Mouse (Mus musculus) liver, embryonic 13.5 days (tissue): ENCODE results near the gene Supt20. TPM values are rescaled to one million over a fixed set of nuclear protein-coding genes. Genes with fewer than 3 reads are reported as not detected.

Experiments
- ATAC-seq: fragments of 200-750 bp; cut with Nextera tagmentation; 2 replicates; pipeline ENCODE4 v1.8.0; 2017; ENCODE audit warnings: low read depth, mild to moderate bottlenecking, moderate number of reproducible peaks, moderate library complexity
- DNase-seq: peaks from one replicate; pipeline ENCODE4 v3.0.0; 2022
- H3K27ac ChIP-seq: fragments of 300-500 bp; sonication (generic); 2 replicates; pipeline ENCODE4 v1.5.1; 2015; ENCODE audit warnings: moderate library complexity, mild to moderate bottlenecking, inconsistent platforms
- H3K27me3 ChIP-seq: fragments of 300-500 bp; sonication (generic); 2 replicates; pipeline ENCODE4 v1.6.1; 2015; ENCODE audit warnings: mild to moderate bottlenecking, inconsistent platforms
- H3K36me3 ChIP-seq: fragments of 300-500 bp; sonication (generic); 2 replicates; pipeline ENCODE4 v1.6.1; 2015; ENCODE audit warnings: mild to moderate bottlenecking, inconsistent platforms
- H3K4me1 ChIP-seq: fragments of 300-500 bp; sonication (generic); replicated peaks from 2 replicates; pipeline ENCODE4 v1.6.1; 2015; ENCODE audit warnings: inconsistent platforms
- H3K4me2 ChIP-seq: fragments of 300-500 bp; sonication (generic); 2 replicates; pipeline ENCODE4 v1.6.1; 2015; ENCODE audit warnings: inconsistent platforms, mild to moderate bottlenecking, moderate library complexity
- H3K4me3 ChIP-seq: fragments of 300-500 bp; sonication (generic); replicated peaks from 2 replicates; pipeline ENCODE4 v1.5.1; 2015; ENCODE audit warnings: mild to moderate bottlenecking, inconsistent platforms
- H3K9ac ChIP-seq: fragments of 300-500 bp; sonication (generic); 2 replicates; pipeline ENCODE4 v1.6.1; 2015; ENCODE audit warnings: mild to moderate bottlenecking, inconsistent platforms
- H3K9me3 ChIP-seq: fragments of 300-500 bp; sonication (generic); replicated peaks from 2 replicates; pipeline ENCODE4 v1.6.1; 2016; ENCODE audit warnings: inconsistent platforms
- WGBS: fragments of 180-500 bp; shearing (Covaris S2); methylation state at CpG from one replicate; pipeline ENCODE4 v1.1.7; 2015; ENCODE audit not compliant: insufficient replicate concordance; 5-methylcytosine and 5-hydroxymethylcytosine counted together
- polyA plus RNA-seq: library from polyadenylated mRNA; unstranded; fragments of >200 nt; fragmentation: Nextera tagmentation; extraction: Ambion mirVana; gene quantifications from 2 replicates; pipeline ENCODE4 v1.2.1, GENCODE M21; 2015

The Supt20 gene
- polyA plus RNA-seq, 1 experiment from 2014 or later = 33.1 TPM

GRCm38 (mm10) chr3:54734411-54735246, 42.0 kb downstream of the Supt20 start:
- peak overlapping the region; percentile 98 for H3K4me2 ChIP-seq
- under 1% methylated on average over 77 of the region's 84 CpGs for WGBS
- peak overlapping the region; percentile 95 for H3K9ac ChIP-seq
- peaks cover 43% of the 10 kb centered on the region for H3K4me1 ChIP-seq
- peaks cover 61% of the 10 kb centered on the region for H3K36me3 ChIP-seq
- ATAC-seq (peak; percentile 92), DNase-seq (peak; percentile 87)
- no peaks in the 10 kb centered on the region for H3K9me3 ChIP-seq
- peak overlapping the region; percentile 99 for H3K27ac ChIP-seq
- H3K4me3 ChIP-seq = peak overlapping the region; percentile 91
- H3K27me3 ChIP-seq = no peaks in the 10 kb centered on the region

- under 1% methylated on average over 55 of the region's 65 CpGs for WGBS
- H3K9me3 ChIP-seq = no peaks in the 10 kb centered on the region
- peak within 1 kb of the TSS; percentile 91 for H3K4me3 ChIP-seq
- peak within 1 kb of the TSS; percentile 99 for H3K27ac ChIP-seq
- peaks cover 43% of the 10 kb centered on the region for H3K4me1 ChIP-seq
- H3K4me2 ChIP-seq = peak within 1 kb of the TSS; percentile 98
- ATAC-seq (peak; percentile 86), DNase-seq (peak; percentile 83)
- H3K9ac ChIP-seq = peak within 1 kb of the TSS; percentile 95
- H3K27me3 ChIP-seq = no peaks in the 10 kb centered on the region
- peaks cover 58% of the 10 kb centered on the region for H3K36me3 ChIP-seq
Observed at GRCm38 (mm10) chr3:54735247-54736046, 42.8 kb downstream of the Supt20 start, which contains the start of the genes Exosc8 and Alg5. Exosc8 (minus strand) TSS chr3:54735393. Alg5 (plus strand) TSS chr3:54735539.

GRCm38 (mm10) chr3:54736101-54736927, 43.7 kb downstream of the Supt20 start:
- peak overlapping the region; percentile 95 for H3K9ac ChIP-seq
- H3K27ac ChIP-seq = peak overlapping the region; percentile 99
- peaks cover 57% of the 10 kb centered on the region for H3K36me3 ChIP-seq
- H3K4me1 ChIP-seq = peaks cover 43% of the 10 kb centered on the region
- no peak for ATAC-seq
- no peaks in the 10 kb centered on the region for H3K27me3 ChIP-seq
- 44% methylated on average over 18 of the region's 18 CpGs for WGBS
- H3K4me3 ChIP-seq = peak overlapping the region; percentile 91
- H3K4me2 ChIP-seq = peak overlapping the region; percentile 98
- no peak for DNase-seq
- H3K9me3 ChIP-seq = no peaks in the 10 kb centered on the region

- Histone ChIP-seq H3K27me3 (no peaks in the 10 kb centered on the region), H3K4me2 (no peak overlapping the region), H3K36me3 (peaks cover 58% of the 10 kb centered on the region), H3K4me3 (no peak overlapping the region), H3K4me1 (peaks cover 35% of the 10 kb centered on the region), H3K9me3 (no peaks in the 10 kb centered on the region), H3K9ac (no peak overlapping the region), H3K27ac (no peak overlapping the region)
- DNase-seq (no peak), ATAC-seq (no peak)
- 85% methylated on average over 8 of the region's 8 CpGs for WGBS
Observed at GRCm38 (mm10) chr3:54737317-54737716, 44.7 kb downstream of the Supt20 start.

GRCm38 (mm10) chr3:54741965-54742364, 49.4 kb downstream of the Supt20 start:
- WGBS = 90% methylated on average over 11 of the region's 11 CpGs
- Histone ChIP-seq H3K9me3 (no peaks in the 10 kb centered on the region), H3K4me1 (peaks cover 4% of the 10 kb centered on the region; the same call in 1 of the 2 replicates), H3K9ac (no peak overlapping the region), H3K4me3 (no peak overlapping the region), H3K4me2 (no peak overlapping the region), H3K27me3 (no peaks in the 10 kb centered on the region), H3K27ac (no peak overlapping the region), H3K36me3 (peaks cover 92% of the 10 kb centered on the region)
- DNase-seq (no peak), ATAC-seq (no peak)

GRCm38 (mm10) chr3:54745799-54746198, 53.2 kb downstream of the Supt20 start:
- Histone ChIP-seq H3K4me3 (no peak overlapping the region), H3K27me3 (no peaks in the 10 kb centered on the region), H3K4me2 (no peak overlapping the region), H3K4me1 (no peaks in the 10 kb centered on the region), H3K9me3 (no peaks in the 10 kb centered on the region), H3K27ac (no peak overlapping the region), H3K36me3 (peaks cover 96% of the 10 kb centered on the region), H3K9ac (no peak overlapping the region)
- ATAC-seq (no peak), DNase-seq (no peak)
- 64% methylated on average over 5 of the region's 5 CpGs for WGBS

GRCm38 (mm10) chr3:54753411-54753810, 60.8 kb downstream of the Supt20 start:
- no peak overlapping the region for H3K4me3 ChIP-seq
- H3K27ac ChIP-seq = no peak overlapping the region
- ATAC-seq (no peak), DNase-seq (no peak)
- H3K27me3 ChIP-seq = peaks cover 41% of the 10 kb centered on the region
- H3K9me3 ChIP-seq = no peaks in the 10 kb centered on the region
- no peak overlapping the region for H3K4me2 ChIP-seq
- peaks cover 29% of the 10 kb centered on the region for H3K36me3 ChIP-seq
- H3K9ac ChIP-seq = no peak overlapping the region
- H3K4me1 ChIP-seq = peaks cover 3% of the 10 kb centered on the region; the same call in 1 of the 2 replicates
- 60% methylated on average over 4 of the region's 4 CpGs for WGBS

GRCm38 (mm10) chr3:54755145-54756041, 62.8 kb downstream of the Supt20 start, which contains the start of gene Smad9:
Smad9 (plus strand) TSS chr3:54755582.
- Histone ChIP-seq H3K36me3 (peaks cover 11% of the 10 kb centered on the region), H3K27me3 (peaks cover 41% of the 10 kb centered on the region), H3K27ac (no peak within 1 kb of the TSS), H3K9ac (peak within 1 kb of the TSS; percentile 33; the same call in 1 of the 2 replicates), H3K4me2 (peak within 1 kb of the TSS; percentile 72), H3K9me3 (no peaks in the 10 kb centered on the region), H3K4me3 (peak within 1 kb of the TSS; percentile 56), H3K4me1 (peaks cover 3% of the 10 kb centered on the region; the same call in 1 of the 2 replicates)
- peak; percentile 45 for ATAC-seq
- WGBS = 2% methylated on average over 61 of the region's 66 CpGs
- no peak for DNase-seq

GRCm38 (mm10) chr3:54756058-54756457, 63.5 kb downstream of the Supt20 start:
- Histone ChIP-seq H3K27ac (no peak overlapping the region), H3K4me3 (peak overlapping the region; percentile 56), H3K9ac (peak overlapping the region; percentile 33; the same call in 1 of the 2 replicates), H3K4me2 (peak overlapping the region; percentile 72), H3K4me1 (peaks cover 6% of the 10 kb centered on the region; the same call in 1 of the 2 replicates), H3K9me3 (no peaks in the 10 kb centered on the region), H3K36me3 (peaks cover 5% of the 10 kb centered on the region; the same call in 1 of the 2 replicates), H3K27me3 (peaks cover 41% of the 10 kb centered on the region)
- DNase-seq (no peak), ATAC-seq (no peak)
- 5% methylated on average over 11 of the region's 11 CpGs for WGBS

GRCm38 (mm10) chr3:54757446-54757845, 64.8 kb downstream of the Supt20 start:
- 73% methylated on average over 8 of the region's 8 CpGs for WGBS
- ATAC-seq (no peak), DNase-seq (no peak)
- Histone ChIP-seq H3K4me3 (no peak overlapping the region), H3K27me3 (peaks cover 41% of the 10 kb centered on the region), H3K27ac (no peak overlapping the region), H3K9me3 (no peaks in the 10 kb centered on the region), H3K4me1 (peaks cover 10% of the 10 kb centered on the region), H3K9ac (no peak overlapping the region), H3K4me2 (no peak overlapping the region), H3K36me3 (no peaks in the 10 kb centered on the region)
